Mouse (Mus musculus) large intestine, adult 2 months (tissue): ENCODE data around the gene Gmps. TPM values are rescaled to one million over a fixed set of nuclear protein-coding genes. Genes with fewer than 3 reads are reported as not detected.

ENCODE experiments used
- DNase-seq: peaks from one replicate; pipeline ENCODE4 v3.0.0-alpha.2; 2012; ENCODE audit warnings: low read depth, low spot score
- WGBS: fragments of 180-500 bp; shearing (Covaris S2); methylation state at CpG from one replicate; pipeline ENCODE4 v1.1.7; 2018; 5-methylcytosine and 5-hydroxymethylcytosine counted together
- polyA plus RNA-seq: library from polyadenylated mRNA; depleted of rRNA; stranded (reverse); fragments of >200 nt; gene quantifications from 2 replicates; pipeline ENCODE4 v1.2.3, GENCODE M21; 2012; rRNA removed

Gmps gene
- 2.7 and 3.0 TPM in 2 replicates for polyA plus RNA-seq

GRCm38 (mm10) chr3:63975955-63976908 lies at the start of gene Gmps:
TSS of gene Gmps (plus strand) at chr3:63976106.
- peak; percentile 86 for DNase-seq

GRCm38 (mm10) chr3:63928878-63929859 lies 46.7 kb upstream of the Gmps start, which contains the start of gene E130311K13Rik:
TSS of gene E130311K13Rik (minus strand) at chr3:63929472.
- WGBS = 5% methylated on average over 48 of the region's 48 CpGs
- DNase-seq = peak; percentile 55

More at GRCm38 (mm10) chr3:63975955-63976908, at the start of gene Gmps:
- WGBS = under 1% methylated on average over 67 of the region's 67 CpGs

DNA sequence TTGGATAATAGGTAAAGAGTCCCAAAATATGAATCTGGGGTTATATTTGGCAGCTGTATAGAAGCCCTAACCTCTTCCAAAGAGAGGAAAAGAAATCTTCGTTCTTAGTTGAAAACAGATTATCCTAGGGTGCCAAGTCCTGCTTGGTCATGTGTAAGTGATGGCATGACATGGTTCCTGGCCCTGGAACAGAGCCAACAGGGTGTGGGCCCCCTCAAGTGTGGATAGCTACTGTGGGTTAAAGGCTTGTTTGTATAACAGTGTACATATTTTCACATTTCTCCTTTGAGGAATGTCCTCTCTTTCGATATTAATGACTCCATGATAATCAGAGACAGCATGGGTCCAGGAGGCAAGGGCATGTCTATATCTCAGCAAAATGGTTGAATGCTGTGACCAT lies 37.0 kb upstream of the Gmps start:
- no peak for DNase-seq
- WGBS = 70% methylated on average over 2 of the region's 2 CpGs

DNA sequence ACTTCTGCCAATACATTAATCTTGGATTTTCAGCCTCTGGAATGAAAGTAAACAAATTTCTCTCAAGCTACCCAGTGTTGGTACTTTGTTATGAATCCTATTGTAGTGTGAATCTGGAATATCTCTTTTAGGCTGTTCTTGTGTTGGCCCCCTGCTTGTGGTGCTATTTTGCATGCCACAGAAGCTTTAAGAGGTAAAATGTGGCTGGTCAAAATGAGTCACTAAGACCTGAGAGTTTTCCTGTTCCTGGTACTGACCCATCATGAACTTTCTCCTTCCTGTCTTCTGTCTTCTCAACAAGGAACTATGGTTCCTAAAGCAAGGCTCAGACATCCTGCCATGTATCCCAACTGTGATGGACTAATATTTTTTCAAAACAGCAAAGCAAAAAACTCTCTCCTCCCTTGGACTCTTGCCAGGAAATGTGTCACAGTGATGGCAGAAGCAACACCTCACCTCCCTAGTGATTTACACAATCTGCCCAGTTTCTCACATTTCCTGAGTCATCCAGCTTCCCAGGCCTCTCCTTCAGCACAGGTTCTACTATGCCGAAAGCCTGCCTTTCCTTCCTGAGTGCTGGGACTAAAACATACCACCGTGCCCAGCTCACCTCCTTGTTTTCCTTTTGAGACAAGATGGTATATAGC lies 34.6 kb upstream of the Gmps start:
- no peak for DNase-seq

DNA sequence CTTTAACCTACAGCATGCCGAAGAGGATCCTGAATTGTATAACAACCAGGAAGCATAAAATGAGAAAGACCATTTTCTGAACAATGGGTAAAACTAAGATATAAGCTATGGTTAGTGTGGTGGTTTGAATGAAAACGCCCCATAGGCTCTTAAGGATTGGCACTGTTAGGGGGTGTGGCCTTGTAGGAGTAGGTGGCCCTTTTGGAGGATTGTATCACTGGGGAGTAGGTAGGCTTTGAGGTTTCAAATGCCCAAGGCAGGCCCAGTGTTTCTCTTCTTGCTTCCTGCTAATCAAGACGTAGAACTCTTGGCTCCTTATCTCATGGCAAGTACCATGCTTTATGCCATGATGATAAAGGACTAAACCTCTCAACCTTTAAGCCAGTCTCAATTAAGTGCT lies 26.1 kb upstream of the Gmps start:
- DNase-seq = no peak
- WGBS = 85% methylated on average over 3 of the region's 3 CpGs

More for the DNA sequence above, 34.6 kb upstream of the Gmps start:
- 74% methylated on average over 2 of the region's 2 CpGs for WGBS

DNA sequence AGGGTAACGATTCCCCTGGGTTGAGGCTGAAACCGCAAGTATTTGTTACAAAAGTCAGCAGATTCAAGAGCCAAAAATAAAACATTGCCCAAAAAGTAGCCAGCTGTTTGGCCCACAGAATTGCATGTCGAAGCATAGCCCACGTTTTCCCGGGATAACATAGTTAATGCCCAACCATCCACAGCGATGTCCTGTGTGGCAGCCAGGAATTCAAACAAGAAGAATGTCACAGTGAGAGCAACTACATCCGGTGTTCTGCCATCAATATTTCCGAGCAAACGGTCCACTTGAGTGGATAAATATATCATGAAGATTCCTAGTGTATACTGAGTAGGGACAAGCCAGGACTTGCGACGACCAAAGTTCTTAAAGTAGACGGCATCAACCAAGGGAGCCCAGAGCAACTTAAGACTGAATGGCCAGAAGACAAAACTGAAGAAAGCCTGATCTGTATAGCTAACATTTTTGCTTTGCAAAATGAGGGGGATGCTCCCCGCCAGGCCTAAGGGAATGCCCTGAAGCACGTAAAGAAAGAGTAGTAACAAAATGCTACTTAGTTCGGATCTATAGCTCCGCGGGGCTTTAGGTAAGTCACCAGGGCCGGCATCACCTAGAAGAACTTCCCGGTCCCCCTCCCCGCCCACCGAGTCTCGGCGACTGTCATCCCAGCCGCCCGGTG lies 12.3 kb upstream of the Gmps start:
- DNase-seq = no peak
- WGBS = 2% methylated on average over 25 of the region's 25 CpGs

GRCm38 (mm10) chr3:63964100-63964921 lies 11.6 kb upstream of the Gmps start, which contains the start of gene Slc33a1:
TSS of gene Slc33a1 (minus strand) at chr3:63964768.
- WGBS = under 1% methylated on average over 69 of the region's 69 CpGs
- peak; percentile 100 for DNase-seq

- 81% methylated on average over 6 of the region's 6 CpGs for WGBS
These were observed 11.0 kb upstream of the Gmps start for GRCm38 (mm10) chr3:63964922-63965249.

GRCm38 (mm10) chr3:63965929-63966328 lies 10.0 kb upstream of the Gmps start:
- WGBS = 75% methylated on average over 2 of the region's 2 CpGs
- DNase-seq = no peak

More at GRCm38 (mm10) chr3:63964922-63965249, 11.0 kb upstream of the Gmps start:
- no peak for DNase-seq

DNA sequence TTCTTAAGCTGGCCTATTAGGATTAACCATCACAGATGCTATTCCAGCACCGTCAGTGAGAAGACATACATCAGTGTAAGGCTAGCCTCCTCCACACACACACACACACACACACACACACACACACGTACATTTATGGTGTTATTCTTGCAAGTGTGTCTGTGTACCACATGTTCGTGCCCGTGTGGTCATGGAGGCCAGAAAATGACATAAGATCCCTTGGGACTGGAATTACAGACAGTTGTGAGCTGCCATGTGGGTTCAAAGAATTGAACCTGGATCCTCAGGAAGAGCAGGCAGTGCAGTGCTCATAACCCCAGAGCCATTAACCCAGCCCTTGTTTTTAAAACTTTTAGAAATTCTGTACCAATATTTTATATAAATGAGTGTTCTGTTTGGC lies 2.0 kb downstream of the Gmps start:
- no peak for DNase-seq
- 76% methylated on average over 4 of the region's 4 CpGs for WGBS

DNA sequence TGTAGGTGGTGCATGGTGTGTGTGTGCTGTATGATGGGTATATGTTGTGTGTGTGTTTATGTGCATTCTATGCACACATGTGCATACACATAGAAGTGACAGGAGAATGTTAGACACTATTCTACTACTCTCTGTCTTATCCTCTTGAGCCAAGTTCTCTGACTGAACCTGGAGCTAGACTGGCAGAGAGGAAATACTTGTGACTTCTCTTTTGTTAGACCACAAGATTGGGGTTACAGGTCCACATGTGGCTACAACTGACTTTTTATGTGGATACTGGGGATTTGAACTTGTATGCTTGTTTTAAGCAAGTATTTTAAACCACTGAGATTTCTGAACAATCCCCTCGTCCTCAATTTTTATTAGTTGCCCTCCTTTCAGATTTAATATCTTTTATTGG lies 10.8 kb downstream of the Gmps start:
- DNase-seq = no peak
- 76% methylated on average over 1 of the region's 1 CpGs for WGBS

DNA sequence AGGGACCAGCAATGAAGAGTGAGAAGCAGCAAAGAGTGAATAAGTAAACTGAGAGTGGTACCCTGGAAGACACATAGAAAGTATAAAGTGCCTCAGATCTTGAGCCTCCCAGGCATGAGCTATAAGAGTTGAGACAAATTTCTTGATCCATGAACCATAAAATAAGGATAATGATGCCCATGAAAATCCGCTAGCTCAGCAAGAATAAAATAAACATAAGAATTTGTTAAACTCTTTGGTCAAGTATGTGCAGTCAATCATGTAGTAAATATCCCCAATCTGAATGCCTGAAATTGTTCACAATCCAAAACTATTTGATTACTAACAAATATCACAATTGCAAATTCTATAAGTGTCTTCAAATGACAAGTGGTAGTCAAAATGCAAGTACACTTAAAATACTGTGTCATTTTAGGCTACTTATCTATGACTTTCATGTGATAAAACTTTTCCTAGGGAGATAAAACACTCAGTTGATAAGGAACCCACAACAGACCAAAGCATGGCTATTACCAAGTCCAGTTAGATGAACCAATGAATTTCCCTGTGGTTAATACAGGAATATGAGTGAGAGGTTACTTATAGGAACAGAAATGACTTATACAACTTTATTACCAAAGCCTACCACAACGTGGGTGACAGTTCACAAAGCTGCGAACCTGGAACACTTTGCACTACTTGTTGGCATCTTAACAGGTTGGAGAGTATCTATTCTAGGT lies 13.0 kb downstream of the Gmps start:
- 94% methylated on average over 3 of the region's 3 CpGs for WGBS
- DNase-seq = no peak

DNA sequence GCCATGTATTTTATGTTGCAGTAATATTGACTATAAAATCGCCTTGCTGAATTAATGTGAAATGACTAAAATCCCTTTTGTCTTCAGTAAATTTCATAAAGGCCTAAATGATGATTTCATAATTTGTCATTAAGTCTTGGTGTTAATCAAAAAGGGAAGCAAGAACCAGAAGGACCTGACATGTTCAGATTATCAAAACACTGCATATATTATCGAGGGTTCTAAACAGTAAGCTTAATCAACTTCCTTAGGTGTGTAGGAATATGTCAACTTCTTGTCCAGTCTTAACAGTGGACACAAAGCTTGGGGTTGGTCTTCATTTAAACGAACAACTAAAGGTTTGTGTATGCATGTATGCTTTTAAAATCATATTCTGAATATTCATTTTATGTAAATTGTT lies 45.5 kb downstream of the Gmps start:
- 91% methylated on average over 3 of the region's 3 CpGs for WGBS

GRCm38 (mm10) chr3:64021867-64022266 lies 46.0 kb downstream of the Gmps start:
- WGBS = 83% methylated on average over 2 of the region's 2 CpGs
- no peak for DNase-seq

More for the DNA sequence above, 45.5 kb downstream of the Gmps start:
- DNase-seq = no peak

DNA sequence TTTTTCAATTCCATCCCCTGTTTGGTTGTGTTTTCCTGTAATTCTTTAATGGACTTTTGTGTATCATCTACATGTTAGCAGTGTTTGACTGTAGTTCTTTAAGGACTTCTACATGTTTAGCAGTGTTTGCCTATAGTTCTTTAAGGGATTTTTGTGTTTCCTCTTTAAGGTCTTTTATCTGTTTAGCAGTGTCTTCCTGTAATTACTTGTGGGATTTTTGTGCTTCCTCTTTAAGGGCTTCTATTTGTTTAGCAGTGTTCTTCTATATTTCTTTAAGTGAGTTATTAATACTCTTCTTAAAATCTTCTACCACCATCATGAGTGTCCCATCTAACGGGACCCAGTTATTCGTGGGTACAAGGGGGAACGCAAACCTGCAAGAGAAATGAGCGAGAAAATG lies 53.9 kb downstream of the Gmps start:
- no peak for DNase-seq
- 98% methylated on average over 4 of the region's 4 CpGs for WGBS

DNA sequence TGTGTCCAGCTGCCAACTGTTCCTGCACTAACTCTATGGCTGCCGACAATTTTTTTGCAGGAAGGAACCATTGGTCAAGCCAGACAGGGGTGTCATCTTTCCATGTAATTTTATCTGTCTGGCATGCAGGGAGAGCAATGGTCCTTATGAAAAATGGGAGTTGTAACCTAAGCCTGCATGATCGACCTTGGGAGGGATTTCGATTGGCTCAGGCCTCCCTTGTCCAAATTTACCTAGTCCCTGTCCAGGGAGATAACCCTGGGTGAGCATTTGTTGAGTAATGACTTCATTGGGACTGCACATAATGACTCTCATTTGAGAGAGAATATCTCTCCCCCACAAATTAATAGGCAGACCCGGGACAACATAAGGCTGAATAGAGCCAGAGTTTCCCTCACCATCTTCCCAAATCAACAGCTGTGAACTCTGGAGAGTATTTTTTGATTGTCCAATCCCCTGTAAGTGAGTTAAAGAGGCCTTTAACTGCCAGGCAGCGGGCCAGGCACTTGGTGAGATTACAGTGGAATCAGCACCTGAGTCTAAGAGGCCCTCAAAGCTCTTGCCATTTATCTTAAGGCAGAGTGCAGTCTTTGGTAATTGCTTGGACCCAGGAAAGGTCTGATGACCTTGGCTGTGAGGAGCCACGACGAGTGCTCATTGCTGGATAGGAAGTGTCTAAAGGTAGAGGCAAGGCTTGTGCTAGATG lies 62.4 kb downstream of the Gmps start:
- no peak for DNase-seq
- 69% methylated on average over 7 of the region's 7 CpGs for WGBS
